Mouse (Mus musculus) lung, postnatal 0 days (tissue): Measurements from ENCODE around the gene Nomo1.

ENCODE experiments used
- CTCF ChIP-seq: IDR thresholded peaks from 2 replicates; pipeline ENCODE4 v1.5.1; 2016; ENCODE audit warnings: antibody characterized with exemption, mild to moderate bottlenecking
- EP300 ChIP-seq: IDR thresholded peaks from 2 replicates; pipeline ENCODE4 v1.6.1; 2016; ENCODE audit warnings: antibody characterized with exemption, mild to moderate bottlenecking, control low read depth

- TF ChIP-seq EP300, result no peak
- TF ChIP-seq CTCF, result no peak
These were observed 25.4 kb downstream of the Nomo1 start for GRCm38 (mm10) chr7:46058882-46059281.
